Mouse (Mus musculus) stomach, postnatal 0 days (tissue): ENCODE measurements around the gene Fancm.

Experiments
- CTCF ChIP-seq: IDR thresholded peaks from 2 replicates; pipeline ENCODE4 v1.5.1; 2016; ENCODE audit warnings: antibody characterized with exemption, low read depth, mild to moderate bottlenecking, moderate library complexity
- EP300 ChIP-seq: optimal IDR thresholded peaks from 2 replicates; pipeline ENCODE3; 2016; ENCODE audit warnings: antibody characterized with exemption

DNA sequence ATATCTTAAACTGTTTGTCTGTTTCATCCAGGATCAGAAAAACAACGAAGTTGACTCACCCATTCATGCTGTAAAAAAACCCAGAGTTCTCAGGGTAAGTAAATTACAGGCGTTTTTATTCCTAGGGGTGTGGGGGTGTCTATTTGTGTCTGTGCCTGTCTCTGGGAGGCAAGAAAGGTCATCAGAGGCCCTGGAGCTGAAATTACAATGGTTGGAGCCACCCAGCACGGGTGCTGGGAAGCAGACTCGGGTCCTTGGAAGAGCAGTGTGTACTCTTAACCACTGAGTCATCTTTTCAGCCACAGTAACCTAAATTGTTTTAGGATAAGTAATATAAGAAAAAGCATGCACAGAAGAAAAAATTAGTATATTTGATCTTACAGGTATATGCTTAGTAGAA is 38.5 kb downstream of the Fancm start:
- TF ChIP-seq CTCF, result no peak
- no peak for TF ChIP-seq EP300
